Mouse (Mus musculus) midbrain, embryonic 16.5 days (tissue): Measurements from ENCODE around the gene Mroh2a. TPM values are rescaled to one million over a fixed set of nuclear protein-coding genes. Genes with fewer than 3 reads are reported as not detected.

Experiments
- ATAC-seq: fragments of 200-750 bp; cut with Nextera tagmentation; 2 replicates; pipeline ENCODE4 v1.8.0; 2017; ENCODE audit warnings: moderate TSS enrichment
- H3K27ac ChIP-seq: fragments of 300-500 bp; sonication (generic); 2 replicates; pipeline ENCODE4 v1.5.1; 2014; ENCODE audit warnings: mild to moderate bottlenecking, low read length, mixed read lengths
- H3K27me3 ChIP-seq: fragments of 300-500 bp; sonication (generic); 2 replicates; pipeline ENCODE4 v1.6.1; 2014; ENCODE audit warnings: low read depth, low read length, mixed read lengths; ENCODE audit not compliant: control insufficient read depth, insufficient read depth
- H3K36me3 ChIP-seq: fragments of 300-500 bp; sonication (generic); 2 replicates; pipeline ENCODE4 v1.6.1; 2014; ENCODE audit warnings: mild to moderate bottlenecking, low read length, moderate library complexity, mixed read lengths; ENCODE audit not compliant: control insufficient read depth, insufficient read depth
- H3K4me1 ChIP-seq: fragments of 300-500 bp; sonication (generic); 2 replicates; pipeline ENCODE4 v1.6.1; 2014; ENCODE audit warnings: mild to moderate bottlenecking, low read length, mixed read lengths; ENCODE audit not compliant: control insufficient read depth, insufficient read depth
- H3K4me2 ChIP-seq: fragments of 300-500 bp; sonication (generic); 2 replicates; pipeline ENCODE4 v1.6.1; 2014; ENCODE audit warnings: mild to moderate bottlenecking, low read length, mixed read lengths
- H3K4me3 ChIP-seq: fragments of 300-500 bp; sonication (generic); 2 replicates; pipeline ENCODE4 v1.5.1; 2014; ENCODE audit warnings: low read depth, mild to moderate bottlenecking, low read length, moderate library complexity, mixed read lengths
- H3K9ac ChIP-seq: fragments of 300-500 bp; sonication (generic); 2 replicates; pipeline ENCODE4 v1.6.1; 2014; ENCODE audit warnings: low read depth, low read length, mixed read lengths
- H3K9me3 ChIP-seq: fragments of 300-500 bp; sonication (generic); replicated peaks from 2 replicates; pipeline ENCODE4 v1.6.1; 2014; ENCODE audit warnings: mild to moderate bottlenecking, low read length, mixed read lengths; ENCODE audit not compliant: control insufficient read depth, poor library complexity, severe bottlenecking
- WGBS: fragments of 180-500 bp; shearing (Covaris S2); extraction: QIAGEN DNeasy Blood & Tissue Kit; methylation state at CpG from one replicate; pipeline ENCODE4 v1.1.7; 2014; 5-methylcytosine and 5-hydroxymethylcytosine counted together
- polyA plus RNA-seq: library from polyadenylated mRNA; unstranded; fragments of >200 nt; fragmentation: Nextera tagmentation; extraction: Ambion mirVana; gene quantifications from 2 replicates; pipeline ENCODE4 v1.2.1, GENCODE M21; 2015

Gene Mroh2a
- polyA plus RNA-seq, 1 experiment from 2014 or later = 0.92 TPM

- no peak for ATAC-seq
- Histone ChIP-seq H3K4me1 (no peaks in the 10 kb centered on the region), H3K9ac (no peak overlapping the region), H3K9me3 (peaks cover 56% of the 10 kb centered on the region), H3K36me3 (no peaks in the 10 kb centered on the region), H3K27ac (no peak overlapping the region), H3K4me2 (no peak overlapping the region), H3K4me3 (no peak overlapping the region), H3K27me3 (no peaks in the 10 kb centered on the region)
- WGBS = 41% methylated on average over 3 of the region's 3 CpGs
Measured at GRCm38 (mm10) chr1:88288056-88288788, 61.4 kb downstream of the Mroh2a start.

- H3K36me3 ChIP-seq = no peaks in the 10 kb centered on the region
- H3K27ac ChIP-seq = no peak overlapping the region
- no peak overlapping the region for H3K4me3 ChIP-seq
- H3K27me3 ChIP-seq = no peaks in the 10 kb centered on the region
- no peak for ATAC-seq
- H3K9ac ChIP-seq = no peak overlapping the region
- 67% methylated on average over 3 of the region's 3 CpGs for WGBS
- H3K9me3 ChIP-seq = peaks cover 51% of the 10 kb centered on the region
- no peaks in the 10 kb centered on the region for H3K4me1 ChIP-seq
- H3K4me2 ChIP-seq = no peak overlapping the region
Measured at GRCm38 (mm10) chr1:88288789-88289127, 62.0 kb downstream of the Mroh2a start.

DNA sequence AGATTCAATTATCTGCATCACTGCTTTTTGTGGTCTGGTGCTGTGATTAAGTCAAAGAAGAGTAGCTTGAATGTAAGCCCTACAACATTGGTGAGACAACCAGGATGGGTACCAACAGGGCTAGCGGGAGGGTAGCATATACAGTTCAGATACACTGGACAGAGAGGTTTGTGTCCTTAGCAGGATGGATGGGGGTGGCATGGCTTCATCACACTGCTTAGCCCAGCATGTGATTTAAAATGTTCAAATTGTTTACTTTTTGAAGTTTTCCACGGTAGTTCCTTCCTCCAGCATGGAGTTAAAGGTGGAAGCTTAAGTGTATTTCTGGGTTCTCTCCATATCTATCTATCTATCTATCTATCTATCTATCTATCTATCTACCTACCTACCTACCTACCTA, 62.4 kb downstream of the Mroh2a start:
- peaks cover 50% of the 10 kb centered on the region for H3K9me3 ChIP-seq
- H3K4me2 ChIP-seq = no peak overlapping the region
- ATAC-seq = no peak
- H3K27ac ChIP-seq = no peak overlapping the region
- no peak overlapping the region for H3K4me3 ChIP-seq
- no peaks in the 10 kb centered on the region for H3K36me3 ChIP-seq
- WGBS = 50% methylated on average over 2 of the region's 2 CpGs
- H3K9ac ChIP-seq = no peak overlapping the region
- no peaks in the 10 kb centered on the region for H3K27me3 ChIP-seq
- no peaks in the 10 kb centered on the region for H3K4me1 ChIP-seq

DNA sequence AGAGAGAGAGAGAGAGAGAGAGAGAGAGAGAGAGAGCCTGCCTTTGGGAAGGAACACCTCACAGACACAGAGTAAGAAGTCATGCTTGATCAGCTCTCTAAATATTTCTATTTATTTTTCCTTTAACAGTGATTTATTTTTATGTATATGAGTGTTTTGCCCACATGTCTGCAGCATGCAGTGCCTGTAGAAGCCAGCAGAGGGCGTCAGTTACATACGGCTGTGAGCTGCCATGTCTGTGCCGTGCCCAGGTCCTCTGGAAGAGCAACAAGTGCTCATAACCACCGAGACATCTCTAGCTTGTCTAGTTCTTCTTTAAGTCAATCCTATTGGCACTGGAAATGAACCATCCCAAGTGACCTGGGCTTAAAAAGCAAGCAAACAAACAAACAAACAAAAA, 63.1 kb downstream of the Mroh2a start:
- WGBS = 45% methylated on average over 4 of the region's 4 CpGs
- Histone ChIP-seq H3K27me3 (no peaks in the 10 kb centered on the region), H3K4me1 (no peaks in the 10 kb centered on the region), H3K27ac (no peak overlapping the region), H3K4me2 (no peak overlapping the region), H3K9me3 (peaks cover 48% of the 10 kb centered on the region), H3K9ac (no peak overlapping the region), H3K4me3 (no peak overlapping the region), H3K36me3 (no peaks in the 10 kb centered on the region)
- ATAC-seq = no peak

GRCm38 (mm10) chr1:88290511-88290910, 63.7 kb downstream of the Mroh2a start:
- peaks cover 45% of the 10 kb centered on the region for H3K9me3 ChIP-seq

DNA sequence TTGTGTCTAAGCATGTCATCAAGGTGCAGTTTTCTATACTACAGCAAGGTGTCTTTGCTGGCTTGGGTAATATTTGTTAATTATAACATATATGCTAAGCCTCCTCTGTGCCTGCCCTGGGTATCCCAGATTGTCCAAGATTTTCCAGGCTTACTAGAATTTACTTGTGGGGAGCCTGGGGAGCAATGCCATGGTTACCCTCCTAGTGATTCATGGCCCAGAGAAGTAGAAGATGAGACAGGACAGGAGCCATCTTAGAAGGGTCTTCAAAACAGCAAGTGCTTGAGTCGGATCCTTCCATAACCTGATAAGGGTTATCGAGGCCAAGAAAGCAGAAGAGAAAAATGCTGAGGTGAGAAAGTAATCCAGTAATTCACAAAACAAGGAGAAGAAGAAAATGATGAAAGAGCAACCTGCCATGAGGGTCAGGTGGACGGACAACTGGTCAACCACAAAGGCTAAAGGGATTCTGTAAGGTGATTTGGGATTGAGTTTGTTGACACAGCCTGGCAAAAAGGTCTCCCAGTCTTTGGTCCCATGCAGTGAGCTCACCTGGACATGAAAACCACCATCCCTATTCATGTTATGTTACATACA, 64.7 kb downstream of the Mroh2a start:
- H3K9ac ChIP-seq = no peak overlapping the region
- no peaks in the 10 kb centered on the region for H3K36me3 ChIP-seq
- no peak for ATAC-seq
- 66% methylated on average over 3 of the region's 3 CpGs for WGBS
- H3K4me1 ChIP-seq = no peaks in the 10 kb centered on the region
- H3K4me3 ChIP-seq = no peak overlapping the region
- H3K27me3 ChIP-seq = no peaks in the 10 kb centered on the region
- H3K4me2 ChIP-seq = no peak overlapping the region
- peaks cover 42% of the 10 kb centered on the region for H3K9me3 ChIP-seq
- no peak overlapping the region for H3K27ac ChIP-seq

More at GRCm38 (mm10) chr1:88290511-88290910, 63.7 kb downstream of the Mroh2a start:
- Histone ChIP-seq H3K4me2 (no peak overlapping the region), H3K36me3 (no peaks in the 10 kb centered on the region), H3K9ac (no peak overlapping the region), H3K4me3 (no peak overlapping the region), H3K27me3 (no peaks in the 10 kb centered on the region), H3K4me1 (no peaks in the 10 kb centered on the region), H3K27ac (no peak overlapping the region)
- ATAC-seq = no peak
- 73% methylated on average over 1 of the region's 1 CpGs for WGBS

DNA sequence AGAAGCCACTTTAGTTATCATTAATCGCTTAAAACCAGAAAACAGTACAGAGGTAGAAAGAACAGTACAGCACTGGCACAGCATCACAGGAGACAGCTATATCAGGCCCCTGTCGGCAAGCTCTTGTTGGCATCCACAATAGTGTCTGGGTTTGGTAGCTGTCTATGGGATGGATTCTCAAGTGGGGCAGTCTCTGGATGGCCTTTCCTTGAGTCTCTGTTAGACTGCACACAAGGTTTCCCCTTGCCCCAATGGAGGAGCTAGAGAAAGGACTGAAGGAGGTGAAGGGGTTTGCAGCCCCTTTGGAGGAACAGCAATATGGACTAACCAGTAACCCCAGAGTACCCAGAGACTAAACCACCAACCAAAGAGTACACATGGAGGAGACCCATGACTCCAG, 65.3 kb downstream of the Mroh2a start:
- no peak overlapping the region for H3K4me2 ChIP-seq
- ATAC-seq = no peak
- H3K36me3 ChIP-seq = no peaks in the 10 kb centered on the region
- H3K4me1 ChIP-seq = no peaks in the 10 kb centered on the region
- H3K27ac ChIP-seq = no peak overlapping the region
- H3K27me3 ChIP-seq = no peaks in the 10 kb centered on the region
- WGBS = 52% methylated on average over 2 of the region's 2 CpGs
- H3K9ac ChIP-seq = no peak overlapping the region
- no peak overlapping the region for H3K4me3 ChIP-seq
- H3K9me3 ChIP-seq = peaks cover 40% of the 10 kb centered on the region

DNA sequence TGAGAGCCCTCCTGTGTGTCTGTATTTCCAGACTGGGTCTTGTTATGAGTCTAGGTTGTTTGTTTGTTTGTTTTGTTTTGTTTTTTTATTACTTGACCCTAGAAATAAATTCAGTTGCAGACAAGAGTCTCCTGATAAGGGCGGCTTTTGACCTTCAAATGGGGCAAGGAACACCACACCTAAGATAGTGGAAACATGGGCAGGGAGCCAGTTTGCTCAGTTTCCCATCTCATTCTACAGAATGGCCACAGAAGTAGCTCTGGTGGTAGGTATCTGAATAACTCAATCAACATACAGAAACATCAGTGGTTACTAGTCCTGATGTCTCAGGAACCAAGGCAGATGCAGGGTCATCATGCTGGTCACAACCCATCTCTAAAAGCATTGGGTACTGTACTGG, 67.9 kb downstream of the Mroh2a start:
- Histone ChIP-seq H3K36me3 (no peaks in the 10 kb centered on the region), H3K4me2 (no peak overlapping the region), H3K27ac (no peak overlapping the region), H3K4me1 (no peaks in the 10 kb centered on the region), H3K4me3 (no peak overlapping the region), H3K9me3 (peaks cover 56% of the 10 kb centered on the region), H3K27me3 (no peaks in the 10 kb centered on the region), H3K9ac (no peak overlapping the region)
- 21% methylated on average over 1 of the region's 1 CpGs for WGBS
- no peak for ATAC-seq

DNA sequence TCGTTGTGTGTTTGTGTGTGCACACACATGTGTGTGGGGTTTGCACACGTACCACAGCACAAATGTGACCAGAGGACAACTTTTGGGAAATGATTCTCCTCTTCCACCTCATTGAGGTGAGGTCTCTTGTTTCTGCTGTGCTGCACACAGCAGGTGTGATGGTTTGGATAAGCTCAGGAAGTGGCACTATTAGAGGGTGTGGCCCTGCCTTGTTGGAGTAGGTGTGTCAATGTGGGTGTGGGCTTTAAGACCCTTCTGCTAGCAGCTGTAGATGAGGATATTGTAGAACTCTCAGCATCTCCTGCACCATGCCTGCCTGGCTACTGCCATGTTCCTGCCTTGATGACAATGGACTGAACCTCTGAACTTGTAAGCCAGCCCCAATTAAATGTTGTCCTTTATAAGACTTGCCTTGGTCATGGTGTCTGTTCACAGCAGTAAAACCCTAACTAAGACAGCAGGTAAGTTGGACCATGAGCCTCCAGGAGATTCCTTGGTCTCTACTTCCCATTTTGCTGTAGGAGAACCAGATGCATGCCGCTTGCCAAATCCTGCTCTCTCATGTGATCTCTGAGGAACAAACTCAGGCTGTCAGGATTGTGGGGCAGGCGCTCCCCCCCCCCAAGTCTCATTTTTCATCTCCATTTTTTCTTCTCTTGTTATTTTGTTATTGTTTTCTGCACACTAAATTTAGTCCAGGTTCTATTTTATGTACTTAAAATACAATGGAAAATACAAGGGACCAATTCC, 69.6 kb downstream of the Mroh2a start:
- ATAC-seq = 0 out of 2 replicates have a peak, but pooled peaks have one; percentile 9
- H3K9me3 ChIP-seq = peaks cover 63% of the 10 kb centered on the region
- no peaks in the 10 kb centered on the region for H3K4me1 ChIP-seq
- 72% methylated on average over 4 of the region's 4 CpGs for WGBS
- H3K36me3 ChIP-seq = no peaks in the 10 kb centered on the region
- no peak overlapping the region for H3K4me3 ChIP-seq
- no peaks in the 10 kb centered on the region for H3K27me3 ChIP-seq
- no peak overlapping the region for H3K27ac ChIP-seq
- H3K9ac ChIP-seq = no peak overlapping the region
- H3K4me2 ChIP-seq = no peak overlapping the region
